Mouse (Mus musculus) kidney, adult 2 months (tissue): ENCODE results near the gene Cadm3.

Experiments
- CTCF ChIP-seq: fragments of 200-500 bp; conservative IDR thresholded peaks from 2 replicates; pipeline ENCODE4 v1.5.1; 2011; ENCODE audit warnings: low read depth, mild to moderate bottlenecking, control low read depth, low read length, moderate library complexity, mixed read lengths; ENCODE audit not compliant: insufficient read depth, insufficient read length
- POLR2A ChIP-seq: fragments of 200-500 bp; IDR thresholded peaks from one replicate; pipeline ENCODE4 v1.6.1; 2011; ENCODE audit warnings: low read depth, low read length, control low read depth

GRCm38 (mm10) chr1:173365970-173366409, 1.5 kb downstream of the Cadm3 start:
- TF ChIP-seq CTCF (no peak), POLR2A (no peak)
